Mouse (Mus musculus) cerebellum, adult 2 months (tissue): ENCODE results near the gene Tex261.

Experiments
- CTCF ChIP-seq: fragments of 200-500 bp; IDR thresholded peaks from 2 replicates; pipeline ENCODE4 v1.5.1; 2011; ENCODE audit warnings: low read depth, mild to moderate bottlenecking, control low read depth, low read length, moderate library complexity, borderline replicate concordance; ENCODE audit not compliant: insufficient read depth
- POLR2A ChIP-seq: fragments of 200-500 bp; IDR thresholded peaks from 2 replicates; pipeline ENCODE4 v1.6.1; 2011; ENCODE audit warnings: low read length, control low read depth, borderline replicate concordance; ENCODE audit not compliant: insufficient read depth

DNA sequence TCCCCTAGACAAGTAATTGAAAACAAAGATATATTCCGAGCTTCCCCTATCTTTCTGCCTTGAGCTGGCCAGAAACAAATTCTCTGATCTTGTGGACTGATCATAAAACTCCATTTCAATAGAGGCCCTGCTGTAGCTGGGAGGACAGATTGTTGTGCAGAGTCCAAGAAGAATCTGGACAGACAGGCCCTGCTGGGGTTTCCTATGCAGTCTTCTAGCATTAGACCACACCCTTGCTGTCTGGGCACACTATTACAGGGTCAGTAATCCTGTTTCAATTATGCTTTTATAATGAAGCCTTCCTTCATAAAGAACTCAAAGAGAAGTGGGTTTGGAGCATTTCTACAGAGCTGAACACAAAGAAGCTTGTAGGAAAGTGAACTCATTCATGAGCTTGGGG, 43.4 kb upstream of the Tex261 start:
- TF ChIP-seq POLR2A (no peak), CTCF (no peak)
